Mouse (Mus musculus): ENCODE results near the gene Ccdc180. TPM values are rescaled to one million over a fixed set of nuclear protein-coding genes. Genes with fewer than 3 reads are reported as not detected.

Gene Ccdc180
- polyA plus RNA-seq (2015; fragmentation: Nextera tagmentation; extraction: Ambion mirVana) = 0.15 and 0.16 TPM in 2 replicates

- ATAC-seq = peak; percentile 89
- no peak within 1 kb of the TSS for H3K27ac ChIP-seq (ENCODE audit: low read length)
- 14% methylated on average over 19 of the region's 19 CpGs for WGBS
Measured at GRCm38 (mm10) chr4:45890066-45890761, at the start of gene Ccdc180. Gene Ccdc180, plus strand, starts transcription at chr4:45890303.

DNA sequence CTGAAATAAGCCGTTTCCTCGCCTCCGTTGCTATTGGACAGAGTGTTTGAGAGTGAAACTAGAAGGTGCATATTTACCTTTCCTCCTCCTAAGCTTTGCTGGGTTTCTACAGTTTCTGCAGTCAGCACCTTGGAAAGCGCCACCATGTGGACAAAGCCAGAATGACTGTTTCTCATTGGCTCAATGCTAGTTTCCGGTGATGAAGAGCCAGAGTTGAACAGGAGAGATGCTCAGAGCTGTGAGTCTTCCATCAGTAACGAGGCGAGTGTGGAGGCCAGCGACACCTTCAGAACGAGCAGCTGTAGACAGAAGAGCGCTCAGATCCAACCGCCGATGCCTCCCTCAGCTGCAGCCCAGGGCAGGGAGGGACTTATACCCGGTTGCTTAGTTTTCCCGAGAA, 45.7 kb upstream of the Ccdc180 start:
- Histone ChIP-seq H3K4me3 (ENCODE audit: low read length) (no peak overlapping the region), H3K4me1 (ENCODE audit: control insufficient read depth, insufficient read depth, low read length) (peaks cover 7% of the 10 kb centered on the region; the same call in 1 of the 2 replicates), H3K27me3 (replicated peaks; ENCODE audit: control insufficient read depth, insufficient read depth, low read length) (no peaks in the 10 kb centered on the region), H3K4me2 (ENCODE audit: low read depth, low read length) (no peak overlapping the region), H3K9ac (ENCODE audit: low read depth, low read length) (no peak overlapping the region), H3K27ac (ENCODE audit: low read length) (no peak overlapping the region), H3K9me3 (ENCODE audit: control insufficient read depth, low read length) (no peaks in the 10 kb centered on the region), H3K36me3 (ENCODE audit: control insufficient read depth, insufficient read depth, low read length) (no peaks in the 10 kb centered on the region)
- ATAC-seq = no peak
- WGBS = 53% methylated on average over 14 of the region's 14 CpGs

More at GRCm38 (mm10) chr4:45890066-45890761, at the start of gene Ccdc180:
- Histone ChIP-seq H3K27me3 (replicated peaks; ENCODE audit: control insufficient read depth, insufficient read depth, low read length) (no peaks in the 10 kb centered on the region), H3K4me2 (ENCODE audit: low read depth, low read length) (no peak within 1 kb of the TSS), H3K36me3 (ENCODE audit: control insufficient read depth, insufficient read depth, low read length) (no peaks in the 10 kb centered on the region), H3K4me1 (ENCODE audit: control insufficient read depth, insufficient read depth, low read length) (peaks cover 6% of the 10 kb centered on the region; the same call in 1 of the 2 replicates), H3K9me3 (ENCODE audit: control insufficient read depth, low read length) (no peaks in the 10 kb centered on the region), H3K4me3 (ENCODE audit: low read length) (no peak within 1 kb of the TSS), H3K9ac (ENCODE audit: low read depth, low read length) (no peak within 1 kb of the TSS)

GRCm38 (mm10) chr4:45846263-45846662, 43.8 kb upstream of the Ccdc180 start:
- Histone ChIP-seq H3K4me3 (ENCODE audit: low read length) (no peak overlapping the region), H3K4me2 (ENCODE audit: low read depth, low read length) (no peak overlapping the region), H3K27me3 (replicated peaks; ENCODE audit: control insufficient read depth, insufficient read depth, low read length) (no peaks in the 10 kb centered on the region), H3K9ac (ENCODE audit: low read depth, low read length) (no peak overlapping the region), H3K36me3 (ENCODE audit: control insufficient read depth, insufficient read depth, low read length) (no peaks in the 10 kb centered on the region), H3K9me3 (ENCODE audit: control insufficient read depth, low read length) (no peaks in the 10 kb centered on the region), H3K4me1 (ENCODE audit: control insufficient read depth, insufficient read depth, low read length) (peaks cover 9% of the 10 kb centered on the region; the same call in 1 of the 2 replicates), H3K27ac (ENCODE audit: low read length) (no peak overlapping the region)
- no peak for ATAC-seq
- WGBS = 88% methylated on average over 2 of the region's 2 CpGs

GRCm38 (mm10) chr4:45848109-45848824, 41.8 kb upstream of the Ccdc180 start, which contains the start of gene Stra6l:
Gene Stra6l, plus strand, starts transcription at chr4:45848664.
- Histone ChIP-seq H3K27ac (ENCODE audit: low read length) (peak within 1 kb of the TSS; percentile 89), H3K9ac (ENCODE audit: low read depth, low read length) (peak within 1 kb of the TSS; percentile 54), H3K4me2 (ENCODE audit: low read depth, low read length) (peak within 1 kb of the TSS; percentile 43), H3K4me1 (ENCODE audit: control insufficient read depth, insufficient read depth, low read length) (peaks cover 19% of the 10 kb centered on the region), H3K4me3 (ENCODE audit: low read length) (peak within 1 kb of the TSS; percentile 42), H3K36me3 (ENCODE audit: control insufficient read depth, insufficient read depth, low read length) (no peaks in the 10 kb centered on the region), H3K9me3 (ENCODE audit: control insufficient read depth, low read length) (no peaks in the 10 kb centered on the region), H3K27me3 (replicated peaks; ENCODE audit: control insufficient read depth, insufficient read depth, low read length) (no peaks in the 10 kb centered on the region)
- 24% methylated on average over 10 of the region's 10 CpGs for WGBS
- ATAC-seq = peak; percentile 75

DNA sequence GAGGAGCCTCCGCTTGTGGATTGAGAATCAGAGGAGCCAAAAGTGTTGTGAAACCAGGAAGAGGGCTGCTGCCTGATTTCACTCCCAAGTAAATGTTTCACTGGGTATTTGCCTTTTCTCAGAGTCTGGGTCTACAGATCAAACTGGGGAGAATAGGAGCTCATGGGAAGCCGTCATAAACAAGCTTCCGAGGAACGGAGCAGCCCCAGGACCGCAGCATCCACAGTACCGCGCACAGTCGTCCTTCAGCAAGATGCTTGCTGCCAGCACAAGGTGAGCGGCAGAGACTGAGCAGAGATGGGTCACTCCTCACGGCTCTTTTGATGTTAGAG, 41.3 kb upstream of the Ccdc180 start:
- H3K4me3 ChIP-seq (ENCODE audit: low read length) = peak overlapping the region; percentile 42
- peak overlapping the region; percentile 43 for H3K4me2 ChIP-seq (ENCODE audit: low read depth, low read length)
- H3K9ac ChIP-seq (ENCODE audit: low read depth, low read length) = peak overlapping the region; percentile 54
- H3K27ac ChIP-seq (ENCODE audit: low read length) = peak overlapping the region; percentile 89
- H3K9me3 ChIP-seq (ENCODE audit: control insufficient read depth, low read length) = no peaks in the 10 kb centered on the region
- H3K4me1 ChIP-seq (ENCODE audit: control insufficient read depth, insufficient read depth, low read length) = peaks cover 22% of the 10 kb centered on the region
- no peaks in the 10 kb centered on the region for H3K36me3 ChIP-seq (ENCODE audit: control insufficient read depth, insufficient read depth, low read length)
- peak; percentile 79 for ATAC-seq
- 18% methylated on average over 10 of the region's 10 CpGs for WGBS
- no peaks in the 10 kb centered on the region for H3K27me3 ChIP-seq (replicated peaks; ENCODE audit: control insufficient read depth, insufficient read depth, low read length)

- Histone ChIP-seq H3K36me3 (ENCODE audit: control insufficient read depth, insufficient read depth, low read length) (no peaks in the 10 kb centered on the region), H3K4me2 (ENCODE audit: low read depth, low read length) (peak overlapping the region; percentile 43), H3K27me3 (replicated peaks; ENCODE audit: control insufficient read depth, insufficient read depth, low read length) (no peaks in the 10 kb centered on the region), H3K27ac (ENCODE audit: low read length) (peak overlapping the region; percentile 89), H3K9ac (ENCODE audit: low read depth, low read length) (peak overlapping the region; percentile 54), H3K4me1 (ENCODE audit: control insufficient read depth, insufficient read depth, low read length) (peaks cover 24% of the 10 kb centered on the region), H3K9me3 (ENCODE audit: control insufficient read depth, low read length) (no peaks in the 10 kb centered on the region), H3K4me3 (ENCODE audit: low read length) (peak overlapping the region; percentile 42)
- WGBS = 52% methylated on average over 1 of the region's 1 CpGs
- no peak for ATAC-seq
Measured at GRCm38 (mm10) chr4:45849419-45849818, 40.7 kb upstream of the Ccdc180 start.

DNA sequence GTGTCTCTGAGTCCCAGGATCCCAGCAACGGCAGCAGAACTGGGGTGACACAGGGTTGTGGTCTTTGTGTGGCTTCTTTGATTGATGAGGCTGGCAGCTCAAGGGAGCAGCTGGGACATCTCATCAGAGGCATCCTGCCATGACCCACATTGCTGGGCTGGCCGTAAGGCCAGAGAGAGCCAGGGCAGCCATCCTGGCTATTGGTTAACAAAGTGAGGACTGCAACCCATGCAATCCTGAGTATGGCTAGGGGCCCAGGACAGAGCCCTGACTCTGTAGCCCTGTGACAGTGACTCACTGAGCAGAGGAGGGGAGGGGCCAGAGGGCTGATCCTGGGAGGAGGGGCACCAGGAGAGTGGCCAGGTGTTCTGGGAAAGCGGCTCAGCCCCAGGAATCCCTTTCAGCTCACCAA, 38.5 kb upstream of the Ccdc180 start:
- Histone ChIP-seq H3K4me3 (ENCODE audit: low read length) (no peak overlapping the region), H3K4me1 (ENCODE audit: control insufficient read depth, insufficient read depth, low read length) (peaks cover 27% of the 10 kb centered on the region), H3K4me2 (ENCODE audit: low read depth, low read length) (no peak overlapping the region), H3K9me3 (ENCODE audit: control insufficient read depth, low read length) (no peaks in the 10 kb centered on the region), H3K27ac (ENCODE audit: low read length) (peak overlapping the region; percentile 58; the same call in 1 of the 2 replicates), H3K9ac (ENCODE audit: low read depth, low read length) (no peak overlapping the region), H3K36me3 (ENCODE audit: control insufficient read depth, insufficient read depth, low read length) (peaks cover 3% of the 10 kb centered on the region; the same call in 1 of the 2 replicates), H3K27me3 (replicated peaks; ENCODE audit: control insufficient read depth, insufficient read depth, low read length) (no peaks in the 10 kb centered on the region)
- 25% methylated on average over 3 of the region's 3 CpGs for WGBS
- peak; percentile 82 for ATAC-seq

GRCm38 (mm10) chr4:45853496-45854246, 36.4 kb upstream of the Ccdc180 start:
- WGBS = 57% methylated on average over 15 of the region's 15 CpGs
- Histone ChIP-seq H3K4me2 (ENCODE audit: low read depth, low read length) (no peak overlapping the region), H3K9ac (ENCODE audit: low read depth, low read length) (no peak overlapping the region), H3K27ac (ENCODE audit: low read length) (no peak overlapping the region), H3K27me3 (replicated peaks; ENCODE audit: control insufficient read depth, insufficient read depth, low read length) (no peaks in the 10 kb centered on the region), H3K4me1 (ENCODE audit: control insufficient read depth, insufficient read depth, low read length) (peaks cover 21% of the 10 kb centered on the region), H3K36me3 (ENCODE audit: control insufficient read depth, insufficient read depth, low read length) (peaks cover 3% of the 10 kb centered on the region; the same call in 1 of the 2 replicates), H3K9me3 (ENCODE audit: control insufficient read depth, low read length) (no peaks in the 10 kb centered on the region), H3K4me3 (ENCODE audit: low read length) (no peak overlapping the region)
- ATAC-seq = no peak
